Comparison of ENCODE assay signal across 1 mouse cellular context in the genomic region with DNA sequence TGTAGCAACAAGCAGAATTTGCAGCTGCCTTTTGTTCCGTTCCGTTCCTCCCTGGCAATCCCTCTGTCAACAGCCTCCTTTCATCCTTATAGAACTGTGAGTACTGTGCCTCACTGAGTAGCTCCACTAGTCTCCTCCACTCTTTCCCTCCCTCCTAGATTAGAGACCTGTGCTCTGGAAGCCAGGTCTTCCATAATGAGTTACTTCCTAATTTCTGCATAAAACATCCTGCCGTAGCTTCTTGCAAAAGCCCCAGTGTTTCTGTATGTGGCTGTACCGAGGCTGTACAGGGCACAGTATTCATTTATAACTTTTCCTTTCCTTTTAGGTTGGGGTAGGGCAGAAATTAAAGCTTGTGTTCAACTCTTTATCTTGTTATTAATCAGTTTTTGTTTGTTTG.
TF ChIP-seq lines count a peak whose summit lies in the region.

No protein-coding gene starts in this region.

TF ChIP-seq in MEL, 35 proteins besides CTCF, POLR2A, EP300 and RAD21 (continued from another document):
- no peak for TF ChIP-seq MEF2A (IDR thresholded peaks at IDR 0.05; ENCODE audit: extremely low read depth, insufficient replicate concordance, low read depth, low read length, poor library complexity, severe bottlenecking)
